Mouse (Mus musculus) large intestine, adult 2 months (tissue): Measurements from ENCODE around the gene Epb41l1. TPM values are rescaled to one million over a fixed set of nuclear protein-coding genes. Genes with fewer than 3 reads are reported as not detected.

ENCODE experiments used
- DNase-seq: peaks from one replicate; pipeline ENCODE4 v3.0.0-alpha.2; 2012; ENCODE audit warnings: low read depth, low spot score
- WGBS: fragments of 180-500 bp; shearing (Covaris S2); methylation state at CpG from one replicate; pipeline ENCODE4 v1.1.7; 2018; 5-methylcytosine and 5-hydroxymethylcytosine counted together
- polyA plus RNA-seq: library from polyadenylated mRNA; depleted of rRNA; stranded (reverse); fragments of >200 nt; gene quantifications from 2 replicates; pipeline ENCODE4 v1.2.3, GENCODE M21; 2012

Epb41l1 gene
- polyA plus RNA-seq, 1 experiment = 17.1 TPM

GRCm38 (mm10) chr2:156421381-156422110, 837 bp downstream of the Epb41l1 start:
- 2% methylated on average over 36 of the region's 36 CpGs for WGBS
- DNase-seq = no peak

- WGBS = 10% methylated on average over 8 of the region's 8 CpGs
- DNase-seq = no peak
These were observed 1.9 kb downstream of the Epb41l1 start for GRCm38 (mm10) chr2:156422631-156423030.

GRCm38 (mm10) chr2:156423672-156424071, 3.0 kb downstream of the Epb41l1 start:
- 90% methylated on average over 4 of the region's 4 CpGs for WGBS
- no peak for DNase-seq

- DNase-seq = no peak
- 80% methylated on average over 2 of the region's 2 CpGs for WGBS
These were observed 4.9 kb downstream of the Epb41l1 start for GRCm38 (mm10) chr2:156425618-156426017.

GRCm38 (mm10) chr2:156426151-156426550, 5.4 kb downstream of the Epb41l1 start:
- no peak for DNase-seq
- 80% methylated on average over 4 of the region's 4 CpGs for WGBS

GRCm38 (mm10) chr2:156429836-156430235, 9.1 kb downstream of the Epb41l1 start:
- DNase-seq = no peak
- 23% methylated on average over 10 of the region's 10 CpGs for WGBS

GRCm38 (mm10) chr2:156430326-156430725, 9.6 kb downstream of the Epb41l1 start:
- WGBS = 6% methylated on average over 4 of the region's 4 CpGs

GRCm38 (mm10) chr2:156431409-156431808, 10.7 kb downstream of the Epb41l1 start:
- 89% methylated on average over 6 of the region's 6 CpGs for WGBS
- no peak for DNase-seq

More at GRCm38 (mm10) chr2:156430326-156430725, 9.6 kb downstream of the Epb41l1 start:
- no peak for DNase-seq

- no peak for DNase-seq
- WGBS = 88% methylated on average over 3 of the region's 3 CpGs
These were observed 11.4 kb downstream of the Epb41l1 start for GRCm38 (mm10) chr2:156432086-156432485.

- 30% methylated on average over 9 of the region's 9 CpGs for WGBS
- no peak for DNase-seq
These were observed 12.5 kb downstream of the Epb41l1 start for GRCm38 (mm10) chr2:156432874-156433868.

GRCm38 (mm10) chr2:156437637-156438036, 16.9 kb downstream of the Epb41l1 start:
- no peak for DNase-seq
- WGBS = 93% methylated on average over 11 of the region's 11 CpGs

GRCm38 (mm10) chr2:156439666-156440462, 19.2 kb downstream of the Epb41l1 start:
- DNase-seq = no peak

GRCm38 (mm10) chr2:156441909-156442308, 21.2 kb downstream of the Epb41l1 start:
- DNase-seq = no peak
- 64% methylated on average over 6 of the region's 6 CpGs for WGBS

More at GRCm38 (mm10) chr2:156439666-156440462, 19.2 kb downstream of the Epb41l1 start:
- WGBS = 59% methylated on average over 11 of the region's 11 CpGs

- no peak for DNase-seq
- 44% methylated on average over 1 of the region's 1 CpGs for WGBS
These were observed 22.6 kb downstream of the Epb41l1 start for GRCm38 (mm10) chr2:156443323-156443722.

GRCm38 (mm10) chr2:156446489-156447035, 25.9 kb downstream of the Epb41l1 start:
- 29% methylated on average over 9 of the region's 9 CpGs for WGBS
- no peak for DNase-seq

GRCm38 (mm10) chr2:156447413-156448295, 26.9 kb downstream of the Epb41l1 start:
- 14% methylated on average over 10 of the region's 10 CpGs for WGBS
- no peak for DNase-seq

GRCm38 (mm10) chr2:156451225-156452148, 30.8 kb downstream of the Epb41l1 start:
- 36% methylated on average over 13 of the region's 13 CpGs for WGBS
- no peak for DNase-seq
